Mouse (Mus musculus): Measurements from ENCODE around the gene Gbp3. TPM values are rescaled to one million over a fixed set of nuclear protein-coding genes. Genes with fewer than 3 reads are reported as not detected.

Gene Gbp3
- total RNA-seq (2023; ENCODE audit: inconsistent age) = 48.2 to 57.4 TPM (median 50.4 TPM) in 4 replicates

GRCm38 (mm10) chr3:142559632-142560228 lies at the start of gene Gbp3:
TSS of gene Gbp3 (plus strand) at chr3:142560026.

GRCm38 (mm10) chr3:142530087-142530953 lies 29.5 kb upstream of the Gbp3 start, which contains the start of gene Gbp7:
TSS of gene Gbp7 (plus strand) at chr3:142530342.

GRCm38 (mm10) chr3:142594547-142594946 lies 34.7 kb downstream of the Gbp3 start, which contains the start of gene Gbp2b:
TSS of gene Gbp2b (plus strand) at chr3:142594847.

GRCm38 (mm10) chr3:142620111-142620955 lies 60.5 kb downstream of the Gbp3 start, which contains the start of gene Gbp2:
TSS of gene Gbp2 (plus strand) at chr3:142620602.

Other genes with a start within 250 kb of the Gbp3 start
- gene Pdlim5, start 164.3 kb upstream of the Gbp3 start, total RNA-seq (2023; ENCODE audit: inconsistent age) = 35.8 to 41.1 TPM (median 38.5 TPM) in 4 replicates
- gene Gbp5, start 66.0 kb upstream of the Gbp3 start, total RNA-seq (2023; ENCODE audit: inconsistent age) = 27.5 to 31.3 TPM (median 28.7 TPM) in 4 replicates
- 15.7 to 17.1 TPM (median 16.1 TPM) in 4 replicates for gene Gbp7, start 29.7 kb upstream of the Gbp3 start, total RNA-seq (2023; ENCODE audit: inconsistent age)
- gene Gbp2b, start 34.8 kb downstream of the Gbp3 start, total RNA-seq (2023; ENCODE audit: inconsistent age) = not detected in 4 replicates
- gene Gbp2, start 60.6 kb downstream of the Gbp3 start, total RNA-seq (2023; ENCODE audit: inconsistent age) = 8.7 to 10.5 TPM (median 10.1 TPM) in 4 replicates
- 3.8 to 5.7 TPM (median 4.6 TPM) in 4 replicates for gene Kyat3, start 141.0 kb downstream of the Gbp3 start, total RNA-seq (2023; ENCODE audit: inconsistent age)
- 92.1 to 113 TPM (median 102 TPM) in 4 replicates for gene Gtf2b, start 205.0 kb downstream of the Gbp3 start, total RNA-seq (2023; ENCODE audit: inconsistent age)

Measured in B cell, adult (primary cell).